Mouse (Mus musculus): ENCODE data around the gene Fam98b.

Gene Fam98b

GRCm38 (mm10) chr2:117318991-117319390 lies 69.5 kb downstream of the Fam98b start:
- DNase-seq (ENCODE audit: low read depth, low spot score): no peak
- Histone ChIP-seq H3K36me3 (ENCODE audit: control insufficient read depth, insufficient read depth, low read length, poor library complexity, severe bottlenecking) (peaks cover 8% of the 10 kb centered on the region; the same call in 1 of the 2 replicates), H3K27me3 (ENCODE audit: control insufficient read depth, insufficient read depth, low read length, poor library complexity, severe bottlenecking) (no peaks in the 10 kb centered on the region)

All from splenic B cell, adult 2 months (primary cell).